Comparison of ENCODE assay signal across 10 mouse cellular contexts in genomic region chr15:84756426-84756825, GRCm38 (mm10). TPM values are rescaled to one million over a fixed set of nuclear protein-coding genes. Genes with fewer than 3 reads are reported as not detected.
DNase-seq lines count a peak whose midpoint lies in the region; ATAC-seq and TF ChIP-seq lines count a peak whose summit lies in the region.
"Had no signal": no experiment of that assay in that cellular context is flagged by ENCODE, and none has a peak within 500 bp of the region (broad histone marks: within the 10 kb centered on the region; RNA-seq: fewer than 3 reads in every experiment).

No protein-coding gene starts in this region.

- H3K9me3 ChIP-seq in heart, embryonic 14.5 days (ENCODE audit: control insufficient read depth, low read length): no peaks in the 10 kb centered on the region
- H3K9me3 ChIP-seq in forebrain, embryonic 13.5 days (replicated peaks): no peaks in the 10 kb centered on the region
- H3K9me3 ChIP-seq in limb, embryonic 14.5 days (ENCODE audit: control insufficient read depth, low read length): no peaks in the 10 kb centered on the region
- H3K9me3 ChIP-seq in stomach, postnatal 0 days (ENCODE audit: control insufficient read depth, low read length): no peaks in the 10 kb centered on the region

- H3K4me1 ChIP-seq in heart, embryonic 14.5 days (ENCODE audit: control insufficient read depth in 2 of 2, insufficient read depth in 2 of 2, low read length in 2 of 2): peaks cover 0 to 7% of the 10 kb centered on the region in 2 experiments; a peak in 2 of 4 replicates
- H3K4me1 ChIP-seq in forebrain, embryonic 13.5 days: peaks cover 19% of the 10 kb centered on the region
- peaks cover 9% of the 10 kb centered on the region for H3K4me1 ChIP-seq in limb, embryonic 14.5 days (ENCODE audit: control insufficient read depth, insufficient read depth, low read length)
- no peaks in the 10 kb centered on the region for H3K4me1 ChIP-seq in stomach, postnatal 0 days (replicated peaks; ENCODE audit: control insufficient read depth, insufficient read depth)

- no peaks in the 10 kb centered on the region for H3K36me3 ChIP-seq in heart, embryonic 14.5 days (ENCODE audit: control insufficient read depth, insufficient read depth, low read length)
- no peaks in the 10 kb centered on the region for H3K36me3 ChIP-seq in forebrain, embryonic 13.5 days (ENCODE audit: poor library complexity, severe bottlenecking)
- no peaks in the 10 kb centered on the region for H3K36me3 ChIP-seq in limb, embryonic 14.5 days (ENCODE audit: control insufficient read depth, insufficient read depth, low read length)
- no peaks in the 10 kb centered on the region for H3K36me3 ChIP-seq in stomach, postnatal 0 days (ENCODE audit: control insufficient read depth, insufficient read depth, low read length)

- H3K9ac ChIP-seq in heart, embryonic 14.5 days (ENCODE audit: low read length): peak overlapping the region; percentile 34; the same call in 1 of the 2 replicates
- H3K9ac ChIP-seq in forebrain, embryonic 13.5 days: peak overlapping the region; percentile 64
- peak overlapping the region; percentile 32; the same call in 1 of the 2 replicates for H3K9ac ChIP-seq in limb, embryonic 14.5 days (ENCODE audit: low read depth, low read length, severe bottlenecking)
- peak overlapping the region; percentile 35; the same call in 1 of the 2 replicates for H3K9ac ChIP-seq in stomach, postnatal 0 days (ENCODE audit: low read length)

- TF ChIP-seq CTCF in stomach, postnatal 0 days (IDR thresholded peaks at IDR 0.05; ENCODE audit: low read depth): no peak

- peak overlapping the region; percentile 65 for H3K4me2 ChIP-seq in heart, embryonic 14.5 days (ENCODE audit: low read length)
- H3K4me2 ChIP-seq in forebrain, embryonic 13.5 days: peak overlapping the region; percentile 69
- H3K4me2 ChIP-seq in limb, embryonic 14.5 days (replicated peaks; ENCODE audit: low read depth, low read length, severe bottlenecking): peak overlapping the region; percentile 51
- H3K4me2 ChIP-seq in stomach, postnatal 0 days (replicated peaks; ENCODE audit: low read depth): peak overlapping the region; percentile 38

- no peak for ATAC-seq in heart, embryonic 14.5 days (ENCODE audit: insufficient number of reproducible peaks, insufficient read depth, low FRiP score, low read depth)
- 0 out of 2 replicates have a peak, but pooled peaks have one; percentile 38 for ATAC-seq in forebrain, embryonic 13.5 days
- ATAC-seq in limb, embryonic 14.5 days (ENCODE audit: low FRiP score, low read depth): peak; percentile 60; the same call in 1 of the 2 replicates
- ATAC-seq in stomach, postnatal 0 days (ENCODE audit: low FRiP score, low TSS enrichment): 0 out of 2 replicates have a peak, but pooled peaks have one; percentile 15

- 3% methylated on average over 22 of the region's 22 CpGs for WGBS in heart, embryonic 14.5 days
- under 1% methylated on average over 22 of the region's 22 CpGs for WGBS in forebrain, embryonic 13.5 days
- 2% methylated on average over 22 of the region's 22 CpGs for WGBS in limb, embryonic 14.5 days
- WGBS in stomach, postnatal 0 days: 12% methylated on average over 22 of the region's 22 CpGs

- DNase-seq in heart, adult 11 months: no peak
- DNase-seq in MN1 (ENCODE audit: low spot score): peak; percentile 43
- no peak for DNase-seq in limb, embryonic 14.5 days (ENCODE audit: low spot score)
- DNase-seq in stomach, postnatal 0 days (ENCODE audit: low spot score): no peak
- no peak for DNase-seq in T-cell, adult 2 months (ENCODE audit: low spot score)
- DNase-seq in heart, postnatal 36 days: no peak

- TF ChIP-seq POLR2A in limb, embryonic 14.5 days (IDR thresholded peaks at IDR 0.05; ENCODE audit: borderline replicate concordance, extremely low read depth, insufficient read depth, insufficient read length): no peak

- no peak for TF ChIP-seq EP300 in stomach, postnatal 0 days (optimal IDR thresholded peaks at IDR 0.05)

- H3K27me3 ChIP-seq in heart, embryonic 14.5 days (ENCODE audit: control insufficient read depth, insufficient read depth, low read length): peaks cover 14% of the 10 kb centered on the region
- H3K27me3 ChIP-seq in forebrain, embryonic 13.5 days: peaks cover 17% of the 10 kb centered on the region
- H3K27me3 ChIP-seq in limb, embryonic 14.5 days (ENCODE audit: control insufficient read depth, insufficient read depth, low read length): no peaks in the 10 kb centered on the region
- no peaks in the 10 kb centered on the region for H3K27me3 ChIP-seq in stomach, postnatal 0 days (ENCODE audit: control insufficient read depth, insufficient read depth, low read length)

- H3K27ac ChIP-seq in heart, embryonic 14.5 days (replicated peaks in 1 of 2; ENCODE audit: control insufficient read depth in 1 of 2, insufficient read depth in 1 of 2, low read depth in 2 of 2, low read length in 2 of 2): no peak overlapping the region
- H3K27ac ChIP-seq in forebrain, embryonic 13.5 days: no peak overlapping the region
- no peak overlapping the region for H3K27ac ChIP-seq in limb, embryonic 14.5 days (replicated peaks; ENCODE audit: low read depth, low read length)
- H3K27ac ChIP-seq in stomach, postnatal 0 days (replicated peaks): no peak overlapping the region

- intact Hi-C loops in heart, postnatal 36 days (cut with DNase I): loop anchor here (5.0 to 10.0 kb wide), 3 partner anchors 84 to 318 kb away; no protein-coding TSS in a partner anchor

- H3K4me3 ChIP-seq in heart, embryonic 14.5 days (ENCODE audit: control insufficient read depth in 1 of 2, insufficient read depth in 1 of 2, low read depth in 1 of 2, low read length in 2 of 2): peak overlapping the region; percentile 10 to 28; a peak in 3 of 4 replicates
- H3K4me3 ChIP-seq in forebrain, embryonic 13.5 days: peak overlapping the region; percentile 37
- H3K4me3 ChIP-seq in limb, embryonic 14.5 days (replicated peaks; ENCODE audit: low read length): peak overlapping the region; percentile 22
- peak overlapping the region; percentile 10; the same call in 1 of the 2 replicates for H3K4me3 ChIP-seq in stomach, postnatal 0 days (ENCODE audit: low read depth, low read length)

RNA-seq across cellular contexts. Expression of gene Arhgap8, which starts 36.6 kb away (rescaled TPM):
- 3.2 and 3.8 TPM in 2 replicates for polyA plus RNA-seq in heart, embryonic 14.5 days (2014; fragmentation: Nextera tagmentation; extraction: Ambion mirVana)
- polyA plus RNA-seq in forebrain, embryonic 13.5 days (2015; fragmentation: Nextera tagmentation; extraction: Ambion mirVana): 0.11 and 0.34 TPM in 2 replicates
- polyA plus RNA-seq in limb, embryonic 14.5 days (2012; rRNA removed): 5.2 and 5.4 TPM in 2 replicates
- 7.0 and 8.2 TPM in 2 replicates for polyA plus RNA-seq in limb, embryonic 14.5 days (2014; fragmentation: Nextera tagmentation; extraction: Ambion mirVana)
- 20.2 and 22.0 TPM in 2 replicates for polyA plus RNA-seq in stomach, postnatal 0 days (2015; fragmentation: Nextera tagmentation; extraction: Ambion mirVana)
- under 1 TPM; 0.60 to 0.92 TPM for total RNA-seq in heart, postnatal 36 days (2021)
- total RNA-seq: hematopoietic stem cell, adult 5-6 weeks; MEL had no signal
